Mouse (Mus musculus): Measurements from ENCODE around the gene Figla. TPM values are rescaled to one million over a fixed set of nuclear protein-coding genes. Genes with fewer than 3 reads are reported as not detected.
"Not testable (repeated sequence)": the region's sequence is repeated elsewhere in the genome, so short reads cannot be mapped to it uniquely, and the experiment has no call there.

The Figla gene
- total and polyA plus RNA-seq, 2 experiments from 2014 or later = not detected

GRCm38 (mm10) chr6:85975761-85976160 lies 40.2 kb upstream of the Figla start:
- Histone ChIP-seq H3K9me3 (ENCODE audit: low read length) (no peaks in the 10 kb centered on the region), H3K4me3 (ENCODE audit: low read depth, low read length) (no peak overlapping the region), H3K4me2 (ENCODE audit: low read depth, low read length, poor library complexity, severe bottlenecking) (no peak overlapping the region), H3K36me3 (ENCODE audit: insufficient read depth, low read length) (no peaks in the 10 kb centered on the region), H3K27me3 (ENCODE audit: insufficient read depth, low read length) (no peaks in the 10 kb centered on the region), H3K4me1 (ENCODE audit: insufficient read depth, low read length) (no peaks in the 10 kb centered on the region), H3K27ac (ENCODE audit: low read depth, low read length) (no peak overlapping the region), H3K9ac (replicated peaks; ENCODE audit: low read length, poor library complexity, severe bottlenecking) (no peak overlapping the region)
- 97% methylated on average over 1 of the region's 1 CpGs for WGBS
- ATAC-seq (ENCODE audit: low FRiP score) = no peak
- TF ChIP-seq CTCF (IDR thresholded peaks at IDR 0.05) = no peak
- DNase-seq (ENCODE audit: low spot score) = no peak

- H3K9me3 ChIP-seq (ENCODE audit: low read length) = no peaks in the 10 kb centered on the region
- no peaks in the 10 kb centered on the region for H3K27me3 ChIP-seq (ENCODE audit: insufficient read depth, low read length)
- DNase-seq (ENCODE audit: low spot score) = no peak
- H3K4me1 ChIP-seq (ENCODE audit: insufficient read depth, low read length) = no peaks in the 10 kb centered on the region
- H3K27ac ChIP-seq (ENCODE audit: low read depth, low read length) = no peak overlapping the region
- no peaks in the 10 kb centered on the region for H3K36me3 ChIP-seq (ENCODE audit: insufficient read depth, low read length)
- 86% methylated on average over 5 of the region's 5 CpGs for WGBS
- TF ChIP-seq CTCF (IDR thresholded peaks at IDR 0.05) = no peak
- H3K4me3 ChIP-seq (ENCODE audit: low read depth, low read length) = no peak overlapping the region
- no peak for ATAC-seq (ENCODE audit: low FRiP score)
- no peak overlapping the region for H3K9ac ChIP-seq (replicated peaks; ENCODE audit: low read length, poor library complexity, severe bottlenecking)
- no peak overlapping the region for H3K4me2 ChIP-seq (ENCODE audit: low read depth, low read length, poor library complexity, severe bottlenecking)
These were observed 39.7 kb upstream of the Figla start for GRCm38 (mm10) chr6:85976242-85976641.

GRCm38 (mm10) chr6:85978736-85979135 lies 37.2 kb upstream of the Figla start:
- not testable (repeated sequence) for H3K27ac ChIP-seq (ENCODE audit: low read depth, low read length); ATAC-seq (ENCODE audit: low FRiP score); H3K27me3 ChIP-seq (ENCODE audit: insufficient read depth, low read length); H3K4me1 ChIP-seq (ENCODE audit: insufficient read depth, low read length); DNase-seq (ENCODE audit: low spot score); H3K4me3 ChIP-seq (ENCODE audit: low read depth, low read length); H3K9ac ChIP-seq (replicated peaks; ENCODE audit: low read length, poor library complexity, severe bottlenecking); H3K9me3 ChIP-seq (ENCODE audit: low read length); H3K4me2 ChIP-seq (ENCODE audit: low read depth, low read length, poor library complexity, severe bottlenecking); H3K36me3 ChIP-seq (ENCODE audit: insufficient read depth, low read length)
- 85% methylated on average over 4 of the region's 4 CpGs for WGBS

- H3K27ac ChIP-seq (ENCODE audit: low read depth, low read length) = no peak overlapping the region
- ATAC-seq (ENCODE audit: low FRiP score) (no peak), DNase-seq (ENCODE audit: low spot score) (no peak)
- no peak for TF ChIP-seq CTCF (IDR thresholded peaks at IDR 0.05)
- H3K9me3 ChIP-seq (ENCODE audit: low read length) = no peaks in the 10 kb centered on the region
- H3K4me1 ChIP-seq (ENCODE audit: insufficient read depth, low read length) = no peaks in the 10 kb centered on the region
- H3K4me3 ChIP-seq (ENCODE audit: low read depth, low read length) = no peak overlapping the region
- WGBS = 74% methylated on average over 8 of the region's 8 CpGs
- H3K36me3 ChIP-seq (ENCODE audit: insufficient read depth, low read length) = no peaks in the 10 kb centered on the region
- H3K4me2 ChIP-seq (ENCODE audit: low read depth, low read length, poor library complexity, severe bottlenecking) = no peak overlapping the region
- H3K9ac ChIP-seq (replicated peaks; ENCODE audit: low read length, poor library complexity, severe bottlenecking) = no peak overlapping the region
- no peaks in the 10 kb centered on the region for H3K27me3 ChIP-seq (ENCODE audit: insufficient read depth, low read length)
These were observed 31.6 kb upstream of the Figla start for GRCm38 (mm10) chr6:85984351-85984750.

- DNase-seq (ENCODE audit: low spot score); H3K27ac ChIP-seq (ENCODE audit: low read depth, low read length); H3K27me3 ChIP-seq (ENCODE audit: insufficient read depth, low read length); H3K4me3 ChIP-seq (ENCODE audit: low read depth, low read length); ATAC-seq (ENCODE audit: low FRiP score); H3K4me1 ChIP-seq (ENCODE audit: insufficient read depth, low read length); H3K4me2 ChIP-seq (ENCODE audit: low read depth, low read length, poor library complexity, severe bottlenecking); H3K9ac ChIP-seq (replicated peaks; ENCODE audit: low read length, poor library complexity, severe bottlenecking); H3K36me3 ChIP-seq (ENCODE audit: insufficient read depth, low read length); H3K9me3 ChIP-seq (ENCODE audit: low read length): not testable (repeated sequence)
- 82% methylated on average over 5 of the region's 5 CpGs for WGBS
These were observed 26.4 kb upstream of the Figla start for GRCm38 (mm10) chr6:85989570-85989969.

- not testable (repeated sequence) for DNase-seq (ENCODE audit: low spot score); H3K27me3 ChIP-seq (ENCODE audit: insufficient read depth, low read length)
- whole genome bisulfite sequencing = 97% methylated on average over 5 of the region's 5 CpGs
These were observed 25.2 kb upstream of the Figla start for GRCm38 (mm10) chr6:85990774-85991173.

More at GRCm38 (mm10) chr6:85990774-85991173, 25.2 kb upstream of the Figla start:
- H3K36me3 ChIP-seq (ENCODE audit: insufficient read depth, low read length); H3K4me1 ChIP-seq (ENCODE audit: insufficient read depth, low read length); H3K27ac ChIP-seq (ENCODE audit: low read depth, low read length); ATAC-seq (ENCODE audit: low FRiP score); H3K4me3 ChIP-seq (ENCODE audit: low read depth, low read length); H3K9ac ChIP-seq (replicated peaks; ENCODE audit: low read length, poor library complexity, severe bottlenecking); H3K4me2 ChIP-seq (ENCODE audit: low read depth, low read length, poor library complexity, severe bottlenecking); H3K9me3 ChIP-seq (ENCODE audit: low read length): not testable (repeated sequence)

Measured in midbrain, postnatal 0 days (tissue).